Mouse (Mus musculus) hindbrain, embryonic 12.5 days (tissue): ENCODE measurements at regions not wholly inside any gene's neighbourhood (a gene's known extent, or its start where the extent isn't known, plus 50 kb on each side); places are given as distances from the start of the nearest gene placed in this dataset.

Experiments used
- ATAC-seq: fragments of 200-750 bp; cut with Nextera tagmentation; 2 replicates; pipeline ENCODE4 v1.8.0; 2017; ENCODE audit warnings: moderate TSS enrichment; ENCODE audit not compliant: low FRiP score
- H3K27ac ChIP-seq: fragments of 300-500 bp; sonication (generic); 2 replicates; pipeline ENCODE4 v1.5.1; 2016; ENCODE audit warnings: mild to moderate bottlenecking
- H3K27me3 ChIP-seq: fragments of 300-500 bp; sonication (generic); 2 replicates; pipeline ENCODE4 v1.6.1; 2016; ENCODE audit warnings: mild to moderate bottlenecking
- H3K36me3 ChIP-seq: fragments of 300-500 bp; sonication (generic); 2 replicates; pipeline ENCODE4 v1.6.1; 2016; ENCODE audit warnings: mild to moderate bottlenecking
- H3K4me1 ChIP-seq: fragments of 300-500 bp; sonication (generic); 2 replicates; pipeline ENCODE4 v1.6.1; 2016
- H3K4me2 ChIP-seq: fragments of 300-500 bp; sonication (generic); replicated peaks from 2 replicates; pipeline ENCODE4 v1.6.1; 2016; ENCODE audit warnings: mild to moderate bottlenecking
- H3K4me3 ChIP-seq: fragments of 300-500 bp; sonication (generic); 2 replicates; pipeline ENCODE4 v1.5.1; 2016; ENCODE audit warnings: mild to moderate bottlenecking
- H3K9ac ChIP-seq: fragments of 300-500 bp; sonication (generic); 2 replicates; pipeline ENCODE4 v1.6.1; 2016; ENCODE audit warnings: mild to moderate bottlenecking, moderate library complexity
- H3K9me3 ChIP-seq: fragments of 300-500 bp; sonication (generic); replicated peaks from 2 replicates; pipeline ENCODE4 v1.6.1; 2016; ENCODE audit warnings: mild to moderate bottlenecking
- WGBS: fragments of 180-500 bp; shearing (Covaris S2); methylation state at CpG from one replicate; pipeline ENCODE4 v1.1.7; 2016; 5-methylcytosine and 5-hydroxymethylcytosine counted together

DNA sequence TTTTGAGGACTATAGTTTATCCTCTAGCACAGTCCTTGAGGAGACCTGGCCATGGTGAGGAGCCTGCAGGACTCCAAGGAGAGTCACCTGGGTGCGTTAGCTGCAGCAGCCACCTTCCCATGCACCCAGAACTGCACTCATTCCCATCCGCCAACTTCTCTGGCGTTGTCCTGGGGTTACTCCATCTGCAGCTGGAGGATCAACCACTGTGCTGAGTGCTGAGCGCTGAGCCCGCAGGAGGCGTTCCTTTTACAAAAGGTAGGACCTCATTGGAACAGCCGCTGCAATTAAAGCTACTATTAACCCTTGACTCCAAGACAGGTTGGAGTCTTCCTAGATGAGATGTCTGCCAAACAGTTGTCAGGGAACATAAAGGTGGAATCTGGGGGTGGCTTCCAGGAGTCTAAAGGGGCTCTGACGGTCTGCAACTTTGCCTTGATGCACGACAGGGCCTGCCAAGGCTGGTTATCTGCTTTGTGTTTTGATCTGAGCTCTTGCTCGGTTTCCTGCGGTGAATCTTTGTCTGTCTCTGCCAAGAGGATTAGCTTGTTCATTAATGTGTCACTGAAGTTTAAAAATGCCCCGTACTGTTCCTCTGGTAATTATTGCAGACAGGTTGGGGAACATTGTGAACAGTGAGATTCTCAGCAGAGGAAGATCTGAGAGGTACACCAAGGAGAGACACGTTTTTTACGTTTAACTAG, 152.1 kb downstream of the Fam173b start:
- no peak overlapping the region for H3K9ac ChIP-seq
- no peak overlapping the region for H3K4me3 ChIP-seq
- no peak for ATAC-seq
- H3K36me3 ChIP-seq = no peaks in the 10 kb centered on the region
- no peak overlapping the region for H3K4me2 ChIP-seq
- H3K4me1 ChIP-seq = no peaks in the 10 kb centered on the region
- H3K9me3 ChIP-seq = no peaks in the 10 kb centered on the region
- no peaks in the 10 kb centered on the region for H3K27me3 ChIP-seq
- 21% methylated on average over 14 of the region's 14 CpGs for WGBS
- no peak overlapping the region for H3K27ac ChIP-seq

DNA sequence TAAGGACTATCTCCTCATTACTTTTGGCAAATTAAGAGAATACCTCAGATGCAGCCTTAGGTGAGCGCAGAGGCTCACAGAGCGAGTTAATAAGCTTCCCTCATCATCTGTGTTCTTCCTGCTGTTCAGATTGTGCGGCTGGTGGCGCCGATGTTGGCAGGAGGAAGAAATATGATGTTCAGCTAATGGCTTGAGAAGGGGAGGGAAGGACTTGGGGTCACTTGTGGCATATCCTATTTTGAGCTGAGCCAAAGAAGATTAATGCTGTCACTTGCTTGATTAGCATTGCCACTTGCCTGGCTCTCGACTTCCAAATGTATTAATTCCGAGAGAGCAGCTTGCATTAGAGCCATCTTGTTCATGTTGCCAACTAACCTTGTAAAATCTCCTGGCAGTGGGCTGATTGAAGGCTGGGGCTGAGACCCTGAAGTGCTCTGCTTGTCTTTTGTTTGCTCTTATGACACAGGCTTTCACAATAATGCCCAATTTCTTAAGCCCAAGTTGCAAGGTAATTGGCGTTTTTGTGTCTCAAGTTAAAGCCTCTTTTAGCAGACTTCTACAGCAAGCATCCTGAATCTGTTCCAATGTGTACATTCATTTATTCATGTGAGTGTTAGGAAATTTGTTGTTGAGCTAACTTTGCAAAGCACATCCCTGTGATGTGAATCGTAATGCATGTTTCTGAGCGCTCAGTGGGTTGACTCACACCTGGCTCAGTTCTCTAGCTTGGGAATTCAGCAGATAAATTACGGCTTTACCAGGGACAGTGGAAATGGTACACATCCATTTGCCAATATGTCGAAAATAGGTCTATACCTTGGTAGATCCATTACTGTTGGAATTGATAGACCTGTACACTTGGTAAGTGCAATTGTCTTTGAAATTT, 167.6 kb downstream of the Fam173b start:
- no peak overlapping the region for H3K9ac ChIP-seq
- no peaks in the 10 kb centered on the region for H3K4me1 ChIP-seq
- ATAC-seq = no peak
- H3K4me2 ChIP-seq = no peak overlapping the region
- no peaks in the 10 kb centered on the region for H3K36me3 ChIP-seq
- H3K27me3 ChIP-seq = no peaks in the 10 kb centered on the region
- no peaks in the 10 kb centered on the region for H3K9me3 ChIP-seq
- no peak overlapping the region for H3K27ac ChIP-seq
- H3K4me3 ChIP-seq = no peak overlapping the region
- 86% methylated on average over 12 of the region's 12 CpGs for WGBS

DNA sequence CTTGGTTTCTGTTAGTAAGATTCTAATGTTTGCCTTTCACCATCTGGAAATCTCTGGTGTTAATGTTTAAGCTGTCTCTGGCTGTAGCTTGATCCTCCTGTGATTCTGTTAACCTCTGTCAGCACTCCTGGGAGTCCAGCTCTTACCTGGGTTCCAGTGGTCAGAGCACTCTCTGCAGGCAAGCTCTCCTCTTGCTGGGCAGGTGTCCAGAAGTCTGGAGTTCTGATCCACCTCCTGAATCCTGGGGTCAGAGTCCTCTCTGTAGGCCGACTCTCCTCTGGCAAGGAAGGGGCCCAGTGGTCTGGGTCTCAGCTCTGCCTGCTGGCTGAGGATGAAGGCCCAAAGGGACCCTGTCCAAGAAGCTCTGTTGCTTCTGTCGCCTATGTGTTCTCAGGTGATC, 181.4 kb downstream of the Fam173b start:
- no peak for ATAC-seq
- Histone ChIP-seq H3K27me3 (no peaks in the 10 kb centered on the region), H3K36me3 (no peaks in the 10 kb centered on the region), H3K9me3 (peaks cover 9% of the 10 kb centered on the region; the same call in 1 of the 2 replicates), H3K9ac (no peak overlapping the region), H3K27ac (no peak overlapping the region), H3K4me3 (no peak overlapping the region), H3K4me2 (no peak overlapping the region), H3K4me1 (no peaks in the 10 kb centered on the region)
- WGBS = 88% methylated on average over 2 of the region's 2 CpGs

DNA sequence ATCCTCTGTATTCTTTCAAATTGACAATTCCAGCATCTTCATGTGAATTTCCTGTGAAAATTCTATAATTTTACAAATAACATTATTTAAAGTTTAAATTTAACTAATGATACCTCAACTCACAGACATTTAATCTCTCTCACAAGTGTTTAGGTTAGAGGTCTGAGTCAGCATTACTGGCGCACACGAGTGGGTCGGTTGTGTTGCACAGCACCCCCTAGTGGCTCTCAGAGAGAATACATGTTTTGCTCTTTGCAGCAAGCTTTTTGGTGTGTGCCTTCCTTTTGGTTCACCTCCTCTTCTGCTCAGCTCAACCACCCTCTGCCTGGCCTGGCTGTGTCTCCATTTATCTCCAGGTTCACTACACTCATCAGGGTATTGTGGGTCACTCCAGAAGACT, 183.4 kb downstream of the Fam173b start:
- H3K4me3 ChIP-seq = no peak overlapping the region
- H3K4me1 ChIP-seq = no peaks in the 10 kb centered on the region
- H3K36me3 ChIP-seq = no peaks in the 10 kb centered on the region
- H3K9ac ChIP-seq = no peak overlapping the region
- WGBS = 85% methylated on average over 3 of the region's 3 CpGs
- H3K27ac ChIP-seq = no peak overlapping the region
- H3K9me3 ChIP-seq = peaks cover 9% of the 10 kb centered on the region
- H3K27me3 ChIP-seq = no peaks in the 10 kb centered on the region
- H3K4me2 ChIP-seq = no peak overlapping the region
- ATAC-seq = no peak

GRCm38 (mm10) chr15:31798863-31799262, 197.2 kb downstream of the Fam173b start:
- Histone ChIP-seq H3K36me3 (no peaks in the 10 kb centered on the region), H3K4me2 (no peak overlapping the region), H3K4me1 (no peaks in the 10 kb centered on the region), H3K27me3 (no peaks in the 10 kb centered on the region), H3K9ac (no peak overlapping the region), H3K9me3 (no peaks in the 10 kb centered on the region), H3K27ac (no peak overlapping the region), H3K4me3 (no peak overlapping the region)
- no peak for ATAC-seq
- WGBS = 89% methylated on average over 2 of the region's 2 CpGs

DNA sequence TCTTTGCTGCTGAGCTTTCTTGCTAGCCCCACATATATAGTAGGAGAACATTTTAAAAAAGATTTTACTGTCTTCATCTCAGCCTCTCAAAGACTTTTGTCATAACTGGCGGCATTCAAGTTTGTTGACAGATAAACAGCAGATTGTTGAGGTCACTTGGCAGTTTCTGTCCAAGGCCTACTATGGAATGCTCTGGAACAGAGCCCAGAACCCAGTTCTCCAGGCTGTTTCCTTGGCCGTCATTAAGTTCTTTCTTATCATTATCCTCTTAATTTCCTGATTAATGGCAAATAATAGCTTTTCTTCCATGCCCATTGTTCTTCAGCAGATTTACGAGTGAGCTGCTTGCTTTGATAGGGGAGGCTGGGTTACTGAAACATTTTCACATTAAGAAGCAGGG, 203.9 kb downstream of the Fam173b start:
- Histone ChIP-seq H3K9me3 (no peaks in the 10 kb centered on the region), H3K27me3 (no peaks in the 10 kb centered on the region), H3K27ac (no peak overlapping the region), H3K4me3 (no peak overlapping the region), H3K4me2 (no peak overlapping the region), H3K4me1 (no peaks in the 10 kb centered on the region), H3K36me3 (no peaks in the 10 kb centered on the region), H3K9ac (no peak overlapping the region)
- ATAC-seq = no peak
- WGBS = 86% methylated on average over 3 of the region's 3 CpGs

DNA sequence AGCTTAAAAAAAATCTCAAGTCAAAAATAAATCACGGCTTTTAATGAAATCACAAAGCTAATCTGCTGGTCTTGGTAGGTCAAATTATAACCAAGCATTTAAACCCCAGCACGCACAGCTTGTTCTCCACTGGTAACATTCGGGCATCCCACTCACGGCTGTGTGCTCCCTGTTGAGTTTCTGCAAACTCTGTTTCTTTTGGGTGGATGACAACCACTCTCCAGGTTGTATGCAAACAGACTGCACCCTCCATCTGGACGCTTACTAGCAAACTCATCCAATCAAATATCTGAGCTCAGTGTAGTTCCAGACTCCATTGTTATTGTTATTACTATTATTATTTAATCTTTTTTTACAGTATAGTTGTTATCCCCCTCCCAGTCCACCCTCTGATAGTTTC, 213.9 kb downstream of the Fam173b start:
- no peak for ATAC-seq
- Histone ChIP-seq H3K9ac (no peak overlapping the region), H3K4me1 (no peaks in the 10 kb centered on the region), H3K27ac (no peak overlapping the region), H3K4me3 (no peak overlapping the region), H3K4me2 (no peak overlapping the region), H3K9me3 (no peaks in the 10 kb centered on the region), H3K36me3 (no peaks in the 10 kb centered on the region), H3K27me3 (no peaks in the 10 kb centered on the region)
- 92% methylated on average over 5 of the region's 5 CpGs for WGBS

GRCm38 (mm10) chr15:31819219-31819618, 217.6 kb downstream of the Fam173b start:
- Histone ChIP-seq H3K9me3 (no peaks in the 10 kb centered on the region), H3K4me1 (no peaks in the 10 kb centered on the region), H3K4me3 (no peak overlapping the region), H3K9ac (no peak overlapping the region), H3K27ac (no peak overlapping the region), H3K36me3 (no peaks in the 10 kb centered on the region), H3K27me3 (no peaks in the 10 kb centered on the region), H3K4me2 (no peak overlapping the region)
- no peak for ATAC-seq
- WGBS = 67% methylated on average over 6 of the region's 6 CpGs

GRCm38 (mm10) chr15:31827219-31827618, 225.6 kb downstream of the Fam173b start:
- H3K4me3 ChIP-seq = no peak overlapping the region
- H3K4me1 ChIP-seq = no peaks in the 10 kb centered on the region
- H3K27me3 ChIP-seq = no peaks in the 10 kb centered on the region
- H3K4me2 ChIP-seq = no peak overlapping the region
- H3K27ac ChIP-seq = no peak overlapping the region
- WGBS = 91% methylated on average over 6 of the region's 6 CpGs
- H3K9ac ChIP-seq = no peak overlapping the region
- H3K9me3 ChIP-seq = no peaks in the 10 kb centered on the region
- no peak for ATAC-seq
- H3K36me3 ChIP-seq = no peaks in the 10 kb centered on the region

- Histone ChIP-seq H3K4me1 (no peaks in the 10 kb centered on the region), H3K9me3 (no peaks in the 10 kb centered on the region), H3K4me2 (no peak overlapping the region), H3K9ac (no peak overlapping the region), H3K36me3 (no peaks in the 10 kb centered on the region), H3K27me3 (no peaks in the 10 kb centered on the region), H3K4me3 (no peak overlapping the region), H3K27ac (no peak overlapping the region)
- ATAC-seq = no peak
- WGBS = 89% methylated on average over 1 of the region's 1 CpGs
Measured at GRCm38 (mm10) chr15:31841519-31841918, 239.9 kb downstream of the Fam173b start.

- WGBS = 80% methylated on average over 5 of the region's 5 CpGs
- no peak overlapping the region for H3K4me3 ChIP-seq
- no peaks in the 10 kb centered on the region for H3K27me3 ChIP-seq
- no peak overlapping the region for H3K9ac ChIP-seq
- ATAC-seq = no peak
- H3K4me2 ChIP-seq = no peak overlapping the region
- H3K36me3 ChIP-seq = no peaks in the 10 kb centered on the region
- H3K27ac ChIP-seq = no peak overlapping the region
- H3K9me3 ChIP-seq = no peaks in the 10 kb centered on the region
- no peaks in the 10 kb centered on the region for H3K4me1 ChIP-seq
Measured at GRCm38 (mm10) chr15:31854764-31855163, 253.1 kb downstream of the Fam173b start.

- Histone ChIP-seq H3K4me3 (no peak overlapping the region), H3K9ac (no peak overlapping the region), H3K4me1 (no peaks in the 10 kb centered on the region), H3K27ac (no peak overlapping the region), H3K9me3 (no peaks in the 10 kb centered on the region), H3K27me3 (no peaks in the 10 kb centered on the region), H3K36me3 (no peaks in the 10 kb centered on the region), H3K4me2 (no peak overlapping the region)
- ATAC-seq = no peak
- 83% methylated on average over 3 of the region's 3 CpGs for WGBS
Measured at GRCm38 (mm10) chr15:31855188-31855587, 253.5 kb downstream of the Fam173b start.

DNA sequence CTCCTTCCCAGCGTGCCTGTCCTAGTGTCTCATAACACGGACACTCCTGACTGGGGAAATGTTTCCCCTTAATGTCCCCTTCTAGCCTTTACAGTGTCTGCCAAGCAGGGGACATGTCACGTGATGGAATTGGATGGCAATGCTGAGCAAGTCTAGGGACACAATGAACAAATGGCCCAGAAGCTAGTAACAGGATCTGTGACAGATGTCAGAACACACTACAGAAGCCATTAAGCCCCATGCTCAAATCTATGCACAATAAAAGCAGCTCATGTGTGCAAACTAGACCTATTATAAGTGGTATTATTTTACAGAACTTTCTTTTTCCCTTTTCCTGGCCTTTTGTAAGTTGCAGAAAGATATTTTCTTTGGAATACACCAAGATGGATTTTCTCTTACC, 267.4 kb downstream of the Fam173b start:
- no peaks in the 10 kb centered on the region for H3K4me1 ChIP-seq
- no peaks in the 10 kb centered on the region for H3K36me3 ChIP-seq
- WGBS = 80% methylated on average over 3 of the region's 3 CpGs
- H3K27me3 ChIP-seq = no peaks in the 10 kb centered on the region
- H3K27ac ChIP-seq = no peak overlapping the region
- no peak for ATAC-seq
- H3K9ac ChIP-seq = no peak overlapping the region
- no peak overlapping the region for H3K4me2 ChIP-seq
- no peak overlapping the region for H3K4me3 ChIP-seq
- H3K9me3 ChIP-seq = no peaks in the 10 kb centered on the region
